Mouse (Mus musculus): ENCODE measurements around the gene Pla2g1b.

DNA sequence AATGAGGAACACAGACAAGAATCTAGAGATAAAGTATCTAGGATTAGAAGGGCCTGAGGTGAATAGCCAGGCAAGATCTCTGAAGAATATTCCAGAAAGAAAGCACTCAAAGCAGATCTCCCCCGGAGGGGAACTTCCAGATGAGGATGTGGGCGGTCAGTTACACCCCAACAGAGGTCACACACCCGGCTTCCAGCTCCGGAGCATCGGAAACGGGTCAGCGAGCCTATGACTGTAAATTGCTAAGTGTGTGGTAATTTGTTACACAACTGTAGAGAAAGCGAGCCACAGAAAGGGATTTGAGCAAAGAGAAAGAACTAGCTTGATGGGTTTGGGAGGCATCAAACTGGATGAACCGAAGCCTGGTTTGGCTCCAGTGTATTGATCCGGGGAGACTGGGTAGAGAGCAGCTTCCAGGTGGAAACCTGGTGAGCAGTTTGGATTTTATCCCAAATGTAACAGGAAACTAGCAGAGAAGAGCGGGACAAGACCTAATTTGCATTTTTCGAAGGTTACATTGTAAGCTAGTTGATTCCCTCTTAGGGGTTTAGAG lies 34.4 kb downstream of the Pla2g1b start:
- TF ChIP-seq POLR2A (IDR thresholded peaks at IDR 0.05; ENCODE audit: extremely low read depth, insufficient read depth, low read length) (no peak), CTCF (IDR thresholded peaks at IDR 0.05; ENCODE audit: low read depth, low read length) (no peak)

Data from liver, adult 2 months (tissue).